Mouse (Mus musculus) E14TG2a.4 (cell line): ENCODE measurements around the gene Nckap5.
"Not testable (repeated sequence)": the region's sequence is repeated elsewhere in the genome, so short reads cannot be mapped to it uniquely, and the experiment has no call there.

ENCODE experiments used
- CTCF ChIP-seq: conservative IDR thresholded peaks from 2 replicates; pipeline ENCODE4 v1.5.1; 2014; ENCODE audit warnings: low read length
- NANOG ChIP-seq: IDR thresholded peaks from 2 replicates; pipeline ENCODE4 v1.6.1; 2014; ENCODE audit warnings: borderline replicate concordance, low read length, mixed read lengths

DNA sequence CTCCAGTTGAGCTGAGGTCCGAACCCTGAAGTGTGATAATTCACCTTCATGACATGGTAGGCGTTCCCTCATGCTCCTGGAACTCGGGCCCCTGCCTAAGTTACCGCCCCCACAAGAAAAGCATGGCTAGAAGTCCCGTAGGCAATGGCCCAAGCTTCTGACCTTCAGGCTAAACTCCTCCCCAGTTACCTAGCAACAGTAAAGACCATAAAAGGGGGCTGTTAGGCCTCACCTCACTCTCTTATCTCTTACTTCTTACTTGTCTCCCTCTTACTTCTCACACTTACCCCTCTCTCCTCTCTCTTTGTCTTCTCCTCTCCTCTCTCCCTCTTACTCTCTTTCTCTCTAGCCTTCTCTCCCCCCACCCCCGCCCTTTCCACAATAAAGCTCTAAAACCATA is 811.9 kb downstream of the Nckap5 start:
- not testable (repeated sequence) for TF ChIP-seq CTCF, NANOG
